Mouse (Mus musculus): Measurements from ENCODE around the gene Gm16181. TPM values are rescaled to one million over a fixed set of nuclear protein-coding genes. Genes with fewer than 3 reads are reported as not detected.

Gm16181 gene
- total and polyA plus RNA-seq, 2 experiments = 0.37 TPM; not detected in 1

- Histone ChIP-seq H3K27me3 (ENCODE audit: control insufficient read depth, insufficient read depth, low read length) (no peaks in the 10 kb centered on the region), H3K27ac (replicated peaks; ENCODE audit: insufficient read depth, low read depth, low read length) (peak overlapping the region; percentile 90), H3K4me3 (ENCODE audit: insufficient read depth, low read depth, low read length) (peak overlapping the region; percentile 60), H3K4me1 (ENCODE audit: control insufficient read depth, insufficient read depth, low read length) (peaks cover 4% of the 10 kb centered on the region; the same call in 1 of the 2 replicates), H3K9ac (ENCODE audit: low read depth, low read length) (peak overlapping the region; percentile 98), H3K36me3 (ENCODE audit: control insufficient read depth, insufficient read depth, low read length) (no peaks in the 10 kb centered on the region), H3K79me2 (ENCODE audit: control insufficient read depth, insufficient read depth, low read length) (peaks cover 16% of the 10 kb centered on the region; the same call in 1 of the 2 replicates)
- TF ChIP-seq POLR2A (IDR thresholded peaks at IDR 0.05; ENCODE audit: extremely low read depth, insufficient read depth, low read length) = no peak
- no peak for TF ChIP-seq CTCF (IDR thresholded peaks at IDR 0.05; ENCODE audit: low read depth, low read length)
- 4% methylated on average over 31 of the region's 31 CpGs for WGBS
- no peak for DNase-seq (ENCODE audit: extremely low read depth, low read depth, low spot score)
Observed at GRCm38 (mm10) chr17:35234903-35235302, 14.3 kb downstream of the Gm16181 start.

GRCm38 (mm10) chr17:35235614-35236389 is 15.2 kb downstream of the Gm16181 start, which contains the start of gene Nfkbil1:
Gene Nfkbil1 (minus strand): TSS chr17:35235792.
- peak within 1 kb of the TSS; percentile 98 for H3K9ac ChIP-seq (ENCODE audit: low read depth, low read length)
- peak within 1 kb of the TSS; percentile 60 for H3K4me3 ChIP-seq (ENCODE audit: insufficient read depth, low read depth, low read length)
- H3K27ac ChIP-seq (replicated peaks; ENCODE audit: insufficient read depth, low read depth, low read length) = peak within 1 kb of the TSS; percentile 90
- under 1% methylated on average over 35 of the region's 35 CpGs for WGBS
- H3K4me1 ChIP-seq (ENCODE audit: control insufficient read depth, insufficient read depth, low read length) = peaks cover 9% of the 10 kb centered on the region
- TF ChIP-seq CTCF (IDR thresholded peaks at IDR 0.05; ENCODE audit: low read depth, low read length) = no peak
- peak; percentile 60; the same call in 1 of the 2 replicates for TF ChIP-seq POLR2A (IDR thresholded peaks at IDR 0.05; ENCODE audit: extremely low read depth, insufficient read depth, low read length)
- no peaks in the 10 kb centered on the region for H3K27me3 ChIP-seq (ENCODE audit: control insufficient read depth, insufficient read depth, low read length)
- peaks cover 13% of the 10 kb centered on the region; the same call in 1 of the 2 replicates for H3K79me2 ChIP-seq (ENCODE audit: control insufficient read depth, insufficient read depth, low read length)
- DNase-seq (ENCODE audit: extremely low read depth, low read depth, low spot score) = peak; percentile 91
- H3K36me3 ChIP-seq (ENCODE audit: control insufficient read depth, insufficient read depth, low read length) = no peaks in the 10 kb centered on the region

- DNase-seq (ENCODE audit: extremely low read depth, low read depth, low spot score) = no peak
- Histone ChIP-seq H3K9ac (ENCODE audit: low read depth, low read length) (peak overlapping the region; percentile 57), H3K36me3 (ENCODE audit: control insufficient read depth, insufficient read depth, low read length) (no peaks in the 10 kb centered on the region), H3K4me1 (ENCODE audit: control insufficient read depth, insufficient read depth, low read length) (peaks cover 9% of the 10 kb centered on the region), H3K4me3 (ENCODE audit: insufficient read depth, low read depth, low read length) (peak overlapping the region; percentile 60), H3K27me3 (ENCODE audit: control insufficient read depth, insufficient read depth, low read length) (no peaks in the 10 kb centered on the region), H3K79me2 (ENCODE audit: control insufficient read depth, insufficient read depth, low read length) (peaks cover 7% of the 10 kb centered on the region; the same call in 1 of the 2 replicates), H3K27ac (replicated peaks; ENCODE audit: insufficient read depth, low read depth, low read length) (peak overlapping the region; percentile 78)
- 2% methylated on average over 18 of the region's 18 CpGs for WGBS
- peak; percentile 95 for TF ChIP-seq CTCF (IDR thresholded peaks at IDR 0.05; ENCODE audit: low read depth, low read length)
- 0 out of 2 replicates have a peak, but pooled peaks have one; percentile 16 for TF ChIP-seq POLR2A (IDR thresholded peaks at IDR 0.05; ENCODE audit: extremely low read depth, insufficient read depth, low read length)
Observed at GRCm38 (mm10) chr17:35236390-35236746, 15.7 kb downstream of the Gm16181 start.

GRCm38 (mm10) chr17:35236996-35237395 is 16.4 kb downstream of the Gm16181 start:
- TF ChIP-seq POLR2A (IDR thresholded peaks at IDR 0.05; ENCODE audit: extremely low read depth, insufficient read depth, low read length) = no peak
- no peaks in the 10 kb centered on the region for H3K27me3 ChIP-seq (ENCODE audit: control insufficient read depth, insufficient read depth, low read length)
- 84% methylated on average over 9 of the region's 9 CpGs for WGBS
- H3K4me3 ChIP-seq (ENCODE audit: insufficient read depth, low read depth, low read length) = no peak overlapping the region
- H3K27ac ChIP-seq (replicated peaks; ENCODE audit: insufficient read depth, low read depth, low read length) = no peak overlapping the region
- H3K79me2 ChIP-seq (ENCODE audit: control insufficient read depth, insufficient read depth, low read length) = peaks cover 7% of the 10 kb centered on the region; the same call in 1 of the 2 replicates
- H3K4me1 ChIP-seq (ENCODE audit: control insufficient read depth, insufficient read depth, low read length) = peaks cover 7% of the 10 kb centered on the region
- DNase-seq (ENCODE audit: extremely low read depth, low read depth, low spot score) = no peak
- no peaks in the 10 kb centered on the region for H3K36me3 ChIP-seq (ENCODE audit: control insufficient read depth, insufficient read depth, low read length)
- no peak overlapping the region for H3K9ac ChIP-seq (ENCODE audit: low read depth, low read length)

- DNase-seq (ENCODE audit: extremely low read depth, low read depth, low spot score) = no peak
- Histone ChIP-seq H3K79me2 (ENCODE audit: control insufficient read depth, insufficient read depth, low read length) (peaks cover 12% of the 10 kb centered on the region), H3K36me3 (ENCODE audit: control insufficient read depth, insufficient read depth, low read length) (no peaks in the 10 kb centered on the region), H3K4me1 (ENCODE audit: control insufficient read depth, insufficient read depth, low read length) (peaks cover 7% of the 10 kb centered on the region), H3K27me3 (ENCODE audit: control insufficient read depth, insufficient read depth, low read length) (no peaks in the 10 kb centered on the region), H3K27ac (replicated peaks; ENCODE audit: insufficient read depth, low read depth, low read length) (no peak overlapping the region), H3K4me3 (ENCODE audit: insufficient read depth, low read depth, low read length) (no peak overlapping the region), H3K9ac (ENCODE audit: low read depth, low read length) (no peak overlapping the region)
- TF ChIP-seq CTCF (IDR thresholded peaks at IDR 0.05; ENCODE audit: low read depth, low read length) (no peak), POLR2A (IDR thresholded peaks at IDR 0.05; ENCODE audit: extremely low read depth, insufficient read depth, low read length) (no peak)
- 95% methylated on average over 12 of the region's 12 CpGs for WGBS
Observed at GRCm38 (mm10) chr17:35237504-35237903, 16.9 kb downstream of the Gm16181 start.

- Histone ChIP-seq H3K36me3 (ENCODE audit: control insufficient read depth, insufficient read depth, low read length) (peaks cover 14% of the 10 kb centered on the region), H3K4me3 (ENCODE audit: insufficient read depth, low read depth, low read length) (no peak overlapping the region), H3K27me3 (ENCODE audit: control insufficient read depth, insufficient read depth, low read length) (no peaks in the 10 kb centered on the region), H3K9ac (ENCODE audit: low read depth, low read length) (no peak overlapping the region), H3K79me2 (ENCODE audit: control insufficient read depth, insufficient read depth, low read length) (peaks cover 32% of the 10 kb centered on the region), H3K27ac (replicated peaks; ENCODE audit: insufficient read depth, low read depth, low read length) (no peak overlapping the region), H3K4me1 (ENCODE audit: control insufficient read depth, insufficient read depth, low read length) (peaks cover 17% of the 10 kb centered on the region)
- no peak for DNase-seq (ENCODE audit: extremely low read depth, low read depth, low spot score)
- WGBS = 77% methylated on average over 5 of the region's 5 CpGs
- TF ChIP-seq CTCF (IDR thresholded peaks at IDR 0.05; ENCODE audit: low read depth, low read length) = no peak
- TF ChIP-seq POLR2A (IDR thresholded peaks at IDR 0.05; ENCODE audit: extremely low read depth, insufficient read depth, low read length) = no peak
Observed at GRCm38 (mm10) chr17:35239700-35240099, 19.1 kb downstream of the Gm16181 start.
